Mouse (Mus musculus): ENCODE measurements around the gene Tarsl2. TPM values are rescaled to one million over a fixed set of nuclear protein-coding genes. Genes with fewer than 3 reads are reported as not detected.

Gene Tarsl2
- polyA plus RNA-seq, 1 experiment, result 3.3 TPM

- Histone ChIP-seq H3K4me3 (ENCODE audit: insufficient read depth, poor library complexity, severe bottlenecking) (no peak overlapping the region), H3K36me3 (ENCODE audit: control insufficient read depth, insufficient read depth) (no peaks in the 10 kb centered on the region), H3ac (ENCODE audit: control insufficient read depth, insufficient read length, low read depth) (no peak overlapping the region), H3K27me3 (ENCODE audit: control insufficient read depth, insufficient read depth, insufficient read length) (no peaks in the 10 kb centered on the region), H3K79me2 (ENCODE audit: control insufficient read depth, insufficient read depth) (no peaks in the 10 kb centered on the region), H3K79me3 (ENCODE audit: low read depth) (no peaks in the 10 kb centered on the region)
- TF ChIP-seq CEBPB (IDR thresholded peaks at IDR 0.05; ENCODE audit: low read depth) (no peak), MYOG (IDR thresholded peaks at IDR 0.05; ENCODE audit: control insufficient read depth, extremely low read depth, insufficient read length) (no peak), FOSL1 (IDR thresholded peaks at IDR 0.05; ENCODE audit: insufficient read depth, low read length, poor library complexity, severe bottlenecking) (no peak), USF1 (IDR thresholded peaks at IDR 0.05; ENCODE audit: low read depth) (no peak), MYOD1 (IDR thresholded peaks at IDR 0.05; ENCODE audit: control insufficient read depth, insufficient read length, low read depth) (no peak)
Measured at GRCm38 (mm10) chr7:65657490-65658120, 12.9 kb downstream of the Tarsl2 start.

GRCm38 (mm10) chr7:65663225-65663790, 18.6 kb downstream of the Tarsl2 start:
- no peaks in the 10 kb centered on the region for H3K27me3 ChIP-seq (ENCODE audit: control insufficient read depth, insufficient read depth, insufficient read length)
- no peak overlapping the region for H3K4me3 ChIP-seq (ENCODE audit: insufficient read depth, poor library complexity, severe bottlenecking)
- H3K79me2 ChIP-seq (ENCODE audit: control insufficient read depth, insufficient read depth), result no peaks in the 10 kb centered on the region
- H3K79me3 ChIP-seq (ENCODE audit: low read depth), result no peaks in the 10 kb centered on the region
- TF ChIP-seq CEBPB (IDR thresholded peaks at IDR 0.05; ENCODE audit: low read depth), result no peak
- no peak for TF ChIP-seq FOSL1 (IDR thresholded peaks at IDR 0.05; ENCODE audit: insufficient read depth, low read length, poor library complexity, severe bottlenecking)
- TF ChIP-seq USF1 (IDR thresholded peaks at IDR 0.05; ENCODE audit: low read depth), result no peak
- no peak for TF ChIP-seq CTCF (IDR thresholded peaks at IDR 0.05; ENCODE audit: control insufficient read depth, insufficient read depth, insufficient read length)
- TF ChIP-seq MAX (IDR thresholded peaks at IDR 0.05), result no peak
- H3K36me3 ChIP-seq (ENCODE audit: control insufficient read depth, insufficient read depth), result peaks cover 4% of the 10 kb centered on the region
- no peak overlapping the region for H3ac ChIP-seq (ENCODE audit: control insufficient read depth, insufficient read length, low read depth)

- Histone ChIP-seq H3K4me3 (ENCODE audit: insufficient read depth, poor library complexity, severe bottlenecking) (no peak overlapping the region), H3K79me3 (ENCODE audit: low read depth) (no peaks in the 10 kb centered on the region), H3ac (ENCODE audit: control insufficient read depth, insufficient read length, low read depth) (no peak overlapping the region), H3K36me3 (ENCODE audit: control insufficient read depth, insufficient read depth) (peaks cover 4% of the 10 kb centered on the region), H3K79me2 (ENCODE audit: control insufficient read depth, insufficient read depth) (no peaks in the 10 kb centered on the region), H3K27me3 (ENCODE audit: control insufficient read depth, insufficient read depth, insufficient read length) (no peaks in the 10 kb centered on the region)
- TF ChIP-seq USF1 (IDR thresholded peaks at IDR 0.05; ENCODE audit: low read depth) (no peak), CTCF (IDR thresholded peaks at IDR 0.05; ENCODE audit: control insufficient read depth, insufficient read depth, insufficient read length) (no peak), MYOG (IDR thresholded peaks at IDR 0.05; ENCODE audit: control insufficient read depth, extremely low read depth, insufficient read length) (no peak), CEBPB (IDR thresholded peaks at IDR 0.05; ENCODE audit: low read depth) (no peak), FOSL1 (IDR thresholded peaks at IDR 0.05; ENCODE audit: insufficient read depth, low read length, poor library complexity, severe bottlenecking) (no peak), MYOD1 (IDR thresholded peaks at IDR 0.05; ENCODE audit: control insufficient read depth, insufficient read length, low read depth) (no peak), MAX (IDR thresholded peaks at IDR 0.05) (no peak)
Measured at GRCm38 (mm10) chr7:65663886-65664285, 19.2 kb downstream of the Tarsl2 start.

DNA sequence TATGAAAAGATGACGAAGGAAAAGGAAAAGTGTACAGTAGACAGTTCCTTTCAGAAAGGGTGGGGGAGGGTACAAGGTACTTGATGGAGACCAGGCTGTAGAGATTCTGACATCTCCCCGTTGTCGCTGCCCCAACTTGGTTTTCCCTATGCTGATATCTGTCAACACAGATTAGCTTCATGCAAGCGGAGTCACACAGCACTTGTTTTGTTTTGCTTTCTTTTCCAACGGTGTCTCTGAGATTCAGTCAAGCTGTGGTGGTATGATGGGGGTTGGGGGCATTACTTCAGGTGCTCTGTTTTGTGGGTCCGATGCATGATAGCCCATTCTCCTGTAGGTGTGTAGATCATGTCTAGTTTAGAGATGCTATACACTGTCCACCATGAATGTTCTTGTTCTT, 22.8 kb downstream of the Tarsl2 start:
- peaks cover 4% of the 10 kb centered on the region for H3K36me3 ChIP-seq (ENCODE audit: control insufficient read depth, insufficient read depth)
- no peaks in the 10 kb centered on the region for H3K79me2 ChIP-seq (ENCODE audit: control insufficient read depth, insufficient read depth)
- H3K79me3 ChIP-seq (ENCODE audit: low read depth), result no peaks in the 10 kb centered on the region
- no peak overlapping the region for H3K4me3 ChIP-seq (ENCODE audit: insufficient read depth, poor library complexity, severe bottlenecking)
- H3ac ChIP-seq (ENCODE audit: control insufficient read depth, insufficient read length, low read depth), result no peak overlapping the region
- H3K27me3 ChIP-seq (ENCODE audit: control insufficient read depth, insufficient read depth, insufficient read length), result no peaks in the 10 kb centered on the region
- TF ChIP-seq FOSL1 (IDR thresholded peaks at IDR 0.05; ENCODE audit: insufficient read depth, low read length, poor library complexity, severe bottlenecking) (no peak), CTCF (IDR thresholded peaks at IDR 0.05; ENCODE audit: control insufficient read depth, insufficient read depth, insufficient read length) (no peak), MYOD1 (IDR thresholded peaks at IDR 0.05; ENCODE audit: control insufficient read depth, insufficient read length, low read depth) (no peak), MAX (IDR thresholded peaks at IDR 0.05) (no peak), MYOG (IDR thresholded peaks at IDR 0.05; ENCODE audit: control insufficient read depth, extremely low read depth, insufficient read length) (no peak), CEBPB (IDR thresholded peaks at IDR 0.05; ENCODE audit: low read depth) (no peak), USF1 (IDR thresholded peaks at IDR 0.05; ENCODE audit: low read depth) (no peak)

DNA sequence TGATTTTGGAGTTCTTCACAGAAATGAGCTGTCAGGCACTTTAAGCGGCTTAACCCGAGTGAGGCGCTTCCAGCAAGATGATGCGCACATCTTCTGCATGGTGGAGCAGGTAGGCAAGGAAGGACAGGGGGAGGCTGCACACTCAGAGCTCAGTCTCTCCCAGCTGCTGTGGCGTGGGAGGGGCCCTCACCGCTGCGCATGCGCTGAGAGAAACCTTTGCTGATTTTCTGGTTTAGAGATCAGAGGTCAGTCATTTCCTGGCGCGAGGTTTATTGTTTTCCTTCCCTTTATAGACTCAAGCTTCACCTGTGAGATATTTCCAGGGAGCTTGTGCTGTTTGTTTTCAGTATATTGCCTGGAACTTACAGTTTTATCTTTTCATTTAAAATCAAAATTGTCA, 33.4 kb downstream of the Tarsl2 start:
- no peaks in the 10 kb centered on the region for H3K79me3 ChIP-seq (ENCODE audit: low read depth)
- H3K27me3 ChIP-seq (ENCODE audit: control insufficient read depth, insufficient read depth, insufficient read length), result no peaks in the 10 kb centered on the region
- no peak for TF ChIP-seq CTCF (IDR thresholded peaks at IDR 0.05; ENCODE audit: control insufficient read depth, insufficient read depth, insufficient read length)
- no peak for TF ChIP-seq USF1 (IDR thresholded peaks at IDR 0.05; ENCODE audit: low read depth)
- TF ChIP-seq FOSL1 (IDR thresholded peaks at IDR 0.05; ENCODE audit: insufficient read depth, low read length, poor library complexity, severe bottlenecking), result no peak
- TF ChIP-seq MYOG (IDR thresholded peaks at IDR 0.05; ENCODE audit: control insufficient read depth, extremely low read depth, insufficient read length), result no peak
- TF ChIP-seq MYOD1 (IDR thresholded peaks at IDR 0.05; ENCODE audit: control insufficient read depth, insufficient read length, low read depth), result no peak
- no peaks in the 10 kb centered on the region for H3K79me2 ChIP-seq (ENCODE audit: control insufficient read depth, insufficient read depth)
- no peak overlapping the region for H3K4me3 ChIP-seq (ENCODE audit: insufficient read depth, poor library complexity, severe bottlenecking)
- no peaks in the 10 kb centered on the region for H3K36me3 ChIP-seq (ENCODE audit: control insufficient read depth, insufficient read depth)
- H3ac ChIP-seq (ENCODE audit: control insufficient read depth, insufficient read length, low read depth), result no peak overlapping the region

Measured in C2C12 (cell line).